27 mouse cellular contexts compared by ENCODE assay signal in the genomic region with DNA sequence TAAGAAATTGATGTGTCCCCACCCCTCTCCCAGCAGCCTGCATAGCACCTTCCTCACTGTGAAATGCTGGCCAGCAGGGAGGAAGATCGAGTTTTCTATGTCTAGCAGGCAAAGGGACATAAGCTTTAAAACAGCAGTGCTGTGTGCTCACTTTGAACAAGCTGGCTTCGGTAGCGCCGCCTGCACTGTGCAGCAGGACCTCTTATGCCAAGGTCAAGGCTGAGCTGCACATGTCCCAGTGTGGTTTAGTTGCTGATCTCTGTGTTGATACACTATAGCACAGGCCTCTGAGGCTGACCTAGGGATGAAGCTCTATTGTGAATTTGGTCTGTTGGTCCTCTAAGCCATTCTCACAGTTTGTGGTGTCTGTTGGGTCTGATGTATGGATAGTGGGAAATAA. TPM values are rescaled to one million over a fixed set of nuclear protein-coding genes. Genes with fewer than 3 reads are reported as not detected.
A peak's percentile ranks its signal among the peaks of the same experiment; 100 is the strongest.
DNase-seq lines count a peak whose midpoint lies in the region; ATAC-seq and TF ChIP-seq lines count a peak whose summit lies in the region.
"Had no signal": no experiment of that assay in that cellular context is flagged by ENCODE, and none has a peak within 500 bp of the region (broad histone marks: within the 10 kb centered on the region; RNA-seq: fewer than 3 reads in every experiment).

No protein-coding gene starts in this region.

- no peak for DNase-seq in gastrocnemius, adult 2 months
- no peak for DNase-seq in gastrocnemius, postnatal 10 days
- peak; percentile 18 for DNase-seq in adrenal gland, postnatal 10 days
- peak; percentile 8 for DNase-seq in adrenal gland, postnatal 25 days
- DNase-seq in thymus, postnatal 36 days = no peak
- DNase-seq: cerebellum, adult 11 months; cerebellum, adult 2 months; cerebellum, adult 9-11 months; cerebellum, postnatal 25 days; gastrocnemius, postnatal 14 days; heart, adult 18-20 months; heart, postnatal 10 days; heart, postnatal 36 days; kidney, adult 11 months had no signal

- intact Hi-C loops in gastrocnemius, adult 2 months (cut with DNase I) = no loop called here

- peak overlapping the region; percentile 79 for H3K27ac ChIP-seq in gastrocnemius, adult 2 months
- H3K27ac ChIP-seq: embryonic facial prominence, embryonic 12.5 days; embryonic facial prominence, embryonic 15.5 days; forebrain, embryonic 12.5 days; forebrain, embryonic 15.5 days; heart, embryonic 15.5 days; hindbrain, embryonic 10.5 days; hindbrain, embryonic 13.5 days; intestine, embryonic 15.5 days had no signal

- no peak for TF ChIP-seq CTCF in gastrocnemius, adult 2 months (IDR thresholded peaks at IDR 0.05)

- ATAC-seq in granulocyte monocyte progenitor cell, adult 5-6 weeks (replicated peaks; ENCODE audit: poor library complexity, severe bottlenecking) = no peak
- ATAC-seq: CD4-positive, CD25-positive, alpha-beta regulatory T cell, adult 4 months; forebrain, embryonic 15.5 days; hindbrain, embryonic 16.5 days; intestine, embryonic 15.5 days had no signal

- no peak overlapping the region for H3K4me3 ChIP-seq in gastrocnemius, adult 2 months
- H3K4me3 ChIP-seq: embryonic facial prominence, embryonic 12.5 days; embryonic facial prominence, embryonic 15.5 days; forebrain, embryonic 12.5 days; forebrain, embryonic 15.5 days; heart, embryonic 12.5 days; heart, embryonic 15.5 days; hindbrain, embryonic 10.5 days; hindbrain, embryonic 13.5 days; intestine, embryonic 15.5 days had no signal

RNA-seq across cellular contexts. Expression of a gene that starts 16.9 kb away (rescaled TPM):
- 10 to 100 TPM; 72.9 to 96.0 TPM for total RNA-seq in gastrocnemius, adult 2 months (2021)
- total RNA-seq in gastrocnemius, postnatal 10 days (2021) = 10 to 100 TPM; 53.6 to 55.4 TPM
- total RNA-seq in adrenal gland, postnatal 10 days (2021) = 10 to 100 TPM; 29.2 to 33.3 TPM
- total RNA-seq in adrenal gland, postnatal 25 days (2021) = 58.2 and 60.0 TPM in 2 replicates
- 7.5 and 8.8 TPM in 2 replicates for total RNA-seq in granulocyte monocyte progenitor cell, adult 5-6 weeks (2014; fragmentation: Nextera tagmentation)
- total RNA-seq in granulocyte monocyte progenitor cell, adult 5-6 weeks (2017) = 25.4 and 27.8 TPM in 2 replicates
- total RNA-seq: MEL had no signal

Comparison
In these comparisons a context has a peak if more than half of its experiments do, and no peak if none do; other contexts are left out.
1. DNase-seq: peak in adrenal gland, postnatal 10 days (single experiment) and adrenal gland, postnatal 25 days (single experiment); none in gastrocnemius, adult 2 months (single experiment), gastrocnemius, postnatal 10 days (single experiment) and thymus, postnatal 36 days (0 of 2).